8 mouse cellular contexts compared by ENCODE assay signal in the genomic region with DNA sequence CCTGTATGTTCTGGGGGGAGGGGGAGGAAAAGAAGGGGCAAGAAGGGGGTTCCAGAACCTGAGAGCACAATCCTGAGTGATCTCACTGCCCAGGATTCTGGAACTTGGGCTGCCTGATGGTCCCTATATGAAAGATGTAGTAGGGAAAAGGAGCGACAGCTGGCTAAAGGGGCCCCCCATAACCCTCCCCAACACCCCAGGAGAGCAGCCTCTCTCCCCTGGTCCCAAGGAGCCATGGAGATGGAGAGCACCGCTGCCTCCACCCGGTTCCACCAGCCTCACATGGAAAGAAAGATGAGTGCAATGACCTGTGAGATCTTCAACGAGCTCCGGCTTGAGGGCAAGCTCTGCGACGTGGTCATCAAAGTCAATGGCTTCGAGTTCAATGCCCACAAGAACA. TPM values are rescaled to one million over a fixed set of nuclear protein-coding genes. Genes with fewer than 3 reads are reported as not detected.
DNase-seq lines count a peak whose midpoint lies in the region; ATAC-seq and TF ChIP-seq lines count a peak whose summit lies in the region.

A gene (minus strand): TSS at position 12 of the 400 bp plus-strand sequence.
A gene (plus strand): TSS at position 121 of the 400 bp plus-strand sequence.

- no peak for TF ChIP-seq EP300 in stomach, postnatal 0 days (optimal IDR thresholded peaks at IDR 0.05)

- no peak for ATAC-seq in liver, embryonic 11.5 days (replicated peaks; ENCODE audit: low FRiP score)
- no peak for ATAC-seq in stomach, postnatal 0 days (ENCODE audit: low FRiP score, low TSS enrichment)
- ATAC-seq in megakaryocyte-erythroid progenitor cell, adult 5-6 weeks (replicated peaks; ENCODE audit: low FRiP score, low TSS enrichment, poor library complexity, severe bottlenecking) = no peak

- H3K36me3 ChIP-seq in spleen, adult 2 months (ENCODE audit: control insufficient read depth, insufficient read depth, low read length) = no peaks in the 10 kb centered on the region
- H3K36me3 ChIP-seq in liver, embryonic 11.5 days (ENCODE audit: control insufficient read depth, insufficient read depth, low read length) = peaks cover 8% of the 10 kb centered on the region
- no peaks in the 10 kb centered on the region; the same call in 1 of the 2 replicates for H3K36me3 ChIP-seq in stomach, postnatal 0 days (ENCODE audit: control insufficient read depth, insufficient read depth, low read length)

- peak within 1 kb of the TSS; percentile 49; the same call in 1 of the 2 replicates for H3K27ac ChIP-seq in cerebellum, adult 2 months (ENCODE audit: insufficient read depth, low read length)
- peak within 1 kb of the TSS; percentile 80 for H3K27ac ChIP-seq in spleen, adult 2 months (ENCODE audit: insufficient read depth, low read length)
- H3K27ac ChIP-seq in liver, embryonic 11.5 days (ENCODE audit: low read depth, low read length) = no peak within 1 kb of the TSS
- H3K27ac ChIP-seq in stomach, postnatal 0 days (replicated peaks) = peak within 1 kb of the TSS; percentile 58; the same call in 1 of the 2 replicates

- H3K4me2 ChIP-seq in liver, embryonic 11.5 days = peak within 1 kb of the TSS; percentile 70
- peak within 1 kb of the TSS; percentile 95 for H3K4me2 ChIP-seq in stomach, postnatal 0 days (replicated peaks; ENCODE audit: low read depth)

- H3K27me3 ChIP-seq in cerebellum, adult 2 months (ENCODE audit: control insufficient read depth, insufficient read depth, low read length) = no peaks in the 10 kb centered on the region
- no peaks in the 10 kb centered on the region for H3K27me3 ChIP-seq in spleen, adult 2 months (ENCODE audit: control insufficient read depth, insufficient read depth, low read length)
- H3K27me3 ChIP-seq in liver, embryonic 11.5 days (replicated peaks; ENCODE audit: control insufficient read depth, insufficient read depth, low read length) = no peaks in the 10 kb centered on the region
- no peaks in the 10 kb centered on the region for H3K27me3 ChIP-seq in stomach, postnatal 0 days (ENCODE audit: control insufficient read depth, insufficient read depth, low read length)

- H3K4me3 ChIP-seq in cerebellum, adult 2 months (replicated peaks; ENCODE audit: insufficient read depth, low read depth, low read length) = peak within 1 kb of the TSS; percentile 86
- peak within 1 kb of the TSS; percentile 77 for H3K4me3 ChIP-seq in spleen, adult 2 months (ENCODE audit: extremely low read depth, insufficient read depth, insufficient read length)
- peak within 1 kb of the TSS; percentile 68 for H3K4me3 ChIP-seq in liver, embryonic 11.5 days (ENCODE audit: low read depth, low read length)
- H3K4me3 ChIP-seq in stomach, postnatal 0 days (ENCODE audit: low read depth, low read length) = peak within 1 kb of the TSS; percentile 74

- TF ChIP-seq POLR2A in cerebellum, adult 2 months (IDR thresholded peaks at IDR 0.05; ENCODE audit: borderline replicate concordance, insufficient read depth, low read length) = no peak
- no peak for TF ChIP-seq POLR2A in spleen, adult 2 months (IDR thresholded peaks at IDR 0.05; ENCODE audit: low read depth, low read length)

- no peak for DNase-seq in cerebellum, adult 2 months
- no peak for DNase-seq in cerebellum, postnatal 14 days
- DNase-seq in spleen, adult 2 months (ENCODE audit: low read depth in 1 of 2, low spot score in 2 of 2) = no peak
- no peak for DNase-seq in spleen, postnatal 10 days (ENCODE audit: low spot score in 2 of 2)
- DNase-seq in liver, embryonic 11.5 days (ENCODE audit: low spot score) = no peak
- DNase-seq in stomach, postnatal 0 days (ENCODE audit: low spot score) = no peak
- no peak for DNase-seq in embryo, embryonic 9.5 days (ENCODE audit: extremely low spot score)

- TF ChIP-seq CTCF in cerebellum, adult 2 months (IDR thresholded peaks at IDR 0.05; ENCODE audit: borderline replicate concordance, insufficient read depth, low read depth, low read length) = no peak
- no peak for TF ChIP-seq CTCF in spleen, adult 2 months (IDR thresholded peaks at IDR 0.05; ENCODE audit: extremely low read depth, insufficient read depth, insufficient read length, insufficient replicate concordance)
- no peak for TF ChIP-seq CTCF in stomach, postnatal 0 days (IDR thresholded peaks at IDR 0.05; ENCODE audit: low read depth)

- H3K9ac ChIP-seq in liver, embryonic 11.5 days (ENCODE audit: low read depth, low read length) = peak within 1 kb of the TSS; percentile 78
- peak within 1 kb of the TSS; percentile 90 for H3K9ac ChIP-seq in stomach, postnatal 0 days (ENCODE audit: low read length)

- WGBS in cerebellum, adult 2 months = 87% methylated on average over 8 of the region's 8 CpGs
- 91% methylated on average over 8 of the region's 8 CpGs for WGBS in spleen, adult 2 months
- 79% methylated on average over 8 of the region's 8 CpGs for WGBS in liver, embryonic 11.5 days
- 82% methylated on average over 8 of the region's 8 CpGs for WGBS in stomach, postnatal 0 days

- H3K4me1 ChIP-seq in cerebellum, adult 2 months (ENCODE audit: control insufficient read depth, insufficient read depth, low read length) = peaks cover 4% of the 10 kb centered on the region; the same call in 1 of the 2 replicates
- peaks cover 6% of the 10 kb centered on the region for H3K4me1 ChIP-seq in spleen, adult 2 months (ENCODE audit: control insufficient read depth, insufficient read depth, insufficient read length)
- peaks cover 11% of the 10 kb centered on the region for H3K4me1 ChIP-seq in liver, embryonic 11.5 days (replicated peaks; ENCODE audit: control insufficient read depth, insufficient read depth, low read length)
- H3K4me1 ChIP-seq in stomach, postnatal 0 days (replicated peaks; ENCODE audit: control insufficient read depth, insufficient read depth) = peaks cover 4% of the 10 kb centered on the region; the same call in 1 of the 2 replicates

- H3K9me3 ChIP-seq in liver, embryonic 11.5 days (ENCODE audit: control insufficient read depth, low read length) = no peaks in the 10 kb centered on the region
- H3K9me3 ChIP-seq in stomach, postnatal 0 days (ENCODE audit: control insufficient read depth, low read length) = no peaks in the 10 kb centered on the region

RNA-seq across cellular contexts. Expression of the first gene that starts in this region (rescaled TPM):
- 79.9 and 85.7 TPM in 2 replicates for polyA plus RNA-seq in cerebellum, adult 2 months (2012; rRNA removed)
- polyA plus RNA-seq in spleen, adult 2 months (2012; rRNA removed) = 28.8 and 40.8 TPM in 2 replicates
- polyA plus RNA-seq in liver, embryonic 11.5 days (2014; fragmentation: Nextera tagmentation; extraction: Ambion mirVana) = 70.4 and 74.0 TPM in 2 replicates
- polyA plus RNA-seq in stomach, postnatal 0 days (2015; fragmentation: Nextera tagmentation; extraction: Ambion mirVana) = 69.6 and 70.7 TPM in 2 replicates
- 35.7 and 54.2 TPM in 2 replicates for total RNA-seq in megakaryocyte-erythroid progenitor cell, adult 5-6 weeks (2014; fragmentation: Nextera tagmentation)
- 25.9 and 33.8 TPM in 2 replicates for total RNA-seq in megakaryocyte-erythroid progenitor cell, adult 5-6 weeks (2017)

RNA-seq across cellular contexts. Expression of the second gene that starts in this region (rescaled TPM):
- 0.46 and 0.49 TPM in 2 replicates for polyA plus RNA-seq in cerebellum, adult 2 months (2012; rRNA removed)
- 0.18 and 0.27 TPM in 2 replicates for polyA plus RNA-seq in spleen, adult 2 months (2012; rRNA removed)
- polyA plus RNA-seq in liver, embryonic 11.5 days (2014; fragmentation: Nextera tagmentation; extraction: Ambion mirVana) = 0.31 and 0.36 TPM in 2 replicates
- polyA plus RNA-seq in stomach, postnatal 0 days (2015; fragmentation: Nextera tagmentation; extraction: Ambion mirVana) = 0.16 and 0.22 TPM in 2 replicates
- 2.6 TPM in 1 of 2 replicates, not detected in the other for total RNA-seq in megakaryocyte-erythroid progenitor cell, adult 5-6 weeks (2014; fragmentation: Nextera tagmentation)
- 1.6 TPM in 1 of 2 replicates, not detected in the other for total RNA-seq in megakaryocyte-erythroid progenitor cell, adult 5-6 weeks (2017)
